Mouse (Mus musculus) myocyte (in vitro differentiated cells): ENCODE measurements around the gene Lrrc8a.

Experiments
- CEBPB ChIP-seq: IDR thresholded peaks from 2 replicates; pipeline ENCODE4 v1.6.1; 2011; ENCODE audit warnings: mild to moderate bottlenecking, moderate library complexity; ENCODE audit not compliant: poor library complexity, insufficient read depth, severe bottlenecking
- E2F4 ChIP-seq: IDR thresholded peaks from one replicate; pipeline ENCODE4 v1.6.1; 2011; ENCODE audit warnings: mild to moderate bottlenecking, control low read depth, moderate library complexity; ENCODE audit not compliant: insufficient read depth
- MAX ChIP-seq: IDR thresholded peaks from one replicate; pipeline ENCODE4 v1.6.1; 2011; ENCODE audit warnings: low read depth, mild to moderate bottlenecking, control low read depth
- MYOD1 ChIP-seq, 3 experiments: IDR thresholded peaks; one replicate each; pipeline ENCODE4 v1.6.1; 2011; ENCODE audit warnings: control low read depth in 2 of 3, low read depth in 2 of 3, mild to moderate bottlenecking in 2 of 3, moderate library complexity in 1 of 3; ENCODE audit not compliant: insufficient read length in 2 of 3, control insufficient read depth in 1 of 3
- MYOG ChIP-seq, 3 experiments: IDR thresholded peaks; one replicate each; pipeline ENCODE4 v1.6.1; 2011; ENCODE audit warnings: control low read depth in 2 of 3, low read depth in 2 of 3, mild to moderate bottlenecking in 2 of 3; ENCODE audit not compliant: insufficient read length in 2 of 3, control insufficient read depth in 1 of 3, insufficient read depth in 1 of 3
- POLR2A ChIP-seq: IDR thresholded peaks from one replicate; pipeline ENCODE4 v1.6.1; 2011; ENCODE audit warnings: low read depth, mild to moderate bottlenecking, control low read depth, moderate library complexity; ENCODE audit not compliant: insufficient read length
- POLR2AphosphoS2 ChIP-seq: IDR thresholded peaks from one replicate; pipeline ENCODE4 v1.6.1; 2011; ENCODE audit warnings: low read depth, control low read depth; ENCODE audit not compliant: insufficient read length
- SRF ChIP-seq: IDR thresholded peaks from one replicate; pipeline ENCODE4 v1.6.1; 2011; ENCODE audit warnings: low read depth; ENCODE audit not compliant: control insufficient read depth, insufficient read length
- TCF12 ChIP-seq: IDR thresholded peaks from one replicate; pipeline ENCODE4 v1.6.1; 2011; ENCODE audit warnings: mild to moderate bottlenecking, control low read depth; ENCODE audit not compliant: poor library complexity, insufficient read depth, severe bottlenecking
- TCF3 ChIP-seq: IDR thresholded peaks from one replicate; pipeline ENCODE4 v1.6.1; 2011; ENCODE audit warnings: low read depth, control low read depth; ENCODE audit not compliant: insufficient read length
- USF1 ChIP-seq: IDR thresholded peaks from one replicate; pipeline ENCODE4 v1.6.1; 2011; ENCODE audit warnings: low read depth, mild to moderate bottlenecking, control low read depth, moderate library complexity

GRCm38 (mm10) chr2:30235593-30235992, 1.9 kb upstream of the Lrrc8a start:
- no peak for TF ChIP-seq POLR2A
- no peak for TF ChIP-seq USF1
- TF ChIP-seq TCF12: no peak
- no peak for TF ChIP-seq E2F4
- no peak for TF ChIP-seq POLR2AphosphoS2
- TF ChIP-seq MYOG (IDR thresholded peaks at IDR 0.05; ENCODE audit: control insufficient read depth in 1 of 3, insufficient read depth in 1 of 3, insufficient read length in 2 of 3, low read depth in 2 of 3): no peak
- TF ChIP-seq MAX: no peak
- TF ChIP-seq SRF: no peak
- TF ChIP-seq CEBPB: no peak
- TF ChIP-seq MYOD1 (IDR thresholded peaks at IDR 0.05; ENCODE audit: control insufficient read depth in 1 of 3, insufficient read length in 2 of 3, low read depth in 2 of 3): no peak
- no peak for TF ChIP-seq TCF3
